Mouse (Mus musculus) bone marrow, adult 2 months (tissue): ENCODE data around the gene Grin2a. TPM values are rescaled to one million over a fixed set of nuclear protein-coding genes. Genes with fewer than 3 reads are reported as not detected.

Experiments
- H3K27ac ChIP-seq: fragments of 200-500 bp; 2 replicates; pipeline ENCODE4 v1.5.1; 2012; ENCODE audit warnings: low read depth, mild to moderate bottlenecking, control low read depth, inconsistent platforms, low read length; ENCODE audit not compliant: control insufficient read depth, poor library complexity, insufficient read depth
- H3K4me1 ChIP-seq: fragments of 200-500 bp; 2 replicates; pipeline ENCODE4 v1.6.1; 2011; ENCODE audit warnings: low read length; ENCODE audit not compliant: control insufficient read depth, insufficient read depth
- H3K4me3 ChIP-seq: fragments of 200-500 bp; replicated peaks from 2 replicates; pipeline ENCODE3; 2011; ENCODE audit warnings: mild to moderate bottlenecking, low read depth, low read length, control low read depth; ENCODE audit not compliant: control insufficient read depth
- CTCF ChIP-seq: fragments of 200-500 bp; IDR thresholded peaks from 2 replicates; pipeline ENCODE4 v1.5.1; 2011; ENCODE audit warnings: low read length, control low read depth; ENCODE audit not compliant: control insufficient read depth, insufficient read depth
- POLR2A ChIP-seq: fragments of 200-500 bp; IDR thresholded peaks from 2 replicates; pipeline ENCODE4 v1.6.1; 2011; ENCODE audit warnings: low read depth, mild to moderate bottlenecking, control low read depth, low read length, borderline replicate concordance; ENCODE audit not compliant: control insufficient read depth
- WGBS: fragments of 180-500 bp; shearing (Covaris S2); methylation state at CpG from one replicate; pipeline ENCODE4 v1.1.7; 2018; 5-methylcytosine and 5-hydroxymethylcytosine counted together
- polyA plus RNA-seq: library from polyadenylated mRNA; stranded (reverse); fragments of >200 nt; gene quantifications from 2 replicates; pipeline ENCODE4 v1.2.4, GENCODE M21; 2011; ENCODE audit warnings: low replicate concordance; ENCODE audit not compliant: missing spikeins, insufficient read depth, insufficient read length

The Grin2a gene
- polyA plus RNA-seq, 1 experiment, result 0.45 TPM

DNA sequence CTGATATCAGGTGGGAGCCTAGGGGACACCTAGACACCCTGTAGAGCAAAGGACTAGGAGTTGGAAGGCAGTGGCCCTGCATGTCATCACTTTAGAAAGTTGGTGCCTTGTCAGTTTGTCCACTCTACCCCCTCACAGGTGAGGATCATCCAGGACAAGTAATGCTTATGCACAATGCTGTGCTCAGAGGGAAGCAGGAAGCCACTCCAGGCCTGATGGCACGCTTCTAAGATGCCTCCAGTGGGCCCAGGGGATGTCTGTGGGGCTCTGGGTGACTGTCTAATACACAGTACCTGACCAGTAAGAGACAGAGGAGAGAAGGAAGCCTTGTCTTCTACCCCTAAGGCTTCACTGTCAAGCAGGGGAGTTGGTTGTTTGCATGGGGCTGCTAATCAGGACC, 7.6 kb upstream of the Grin2a start:
- WGBS, result 48% methylated on average over 1 of the region's 1 CpGs
- H3K27ac ChIP-seq, result no peak overlapping the region
- no peak overlapping the region for H3K4me3 ChIP-seq
- no peak for TF ChIP-seq CTCF
- no peak for TF ChIP-seq POLR2A
- H3K4me1 ChIP-seq, result no peaks in the 10 kb centered on the region

DNA sequence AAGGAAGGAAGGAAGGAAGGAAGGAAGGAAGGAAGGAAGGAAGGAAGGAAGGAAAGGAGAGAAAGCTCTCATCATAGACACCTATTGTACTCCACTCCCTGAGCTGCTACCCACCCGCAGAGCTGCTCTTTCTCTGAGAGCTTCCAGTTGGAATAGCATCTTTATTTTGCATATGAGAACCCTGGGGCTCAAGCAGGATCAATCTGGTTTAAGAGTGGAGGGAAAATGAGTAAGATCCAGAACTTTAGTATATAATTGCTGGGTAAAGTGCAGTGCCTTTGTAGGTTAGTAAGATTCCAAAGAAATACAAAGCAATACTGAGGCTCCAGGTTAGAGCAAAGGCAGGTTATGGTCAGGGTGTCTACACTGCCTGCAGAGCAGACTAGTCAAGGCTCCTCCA, 6.2 kb upstream of the Grin2a start:
- 43% methylated on average over 1 of the region's 1 CpGs for WGBS
- Histone ChIP-seq H3K27ac (no peak overlapping the region), H3K4me1 (no peaks in the 10 kb centered on the region), H3K4me3 (no peak overlapping the region)
- no peak for TF ChIP-seq POLR2A
- no peak for TF ChIP-seq CTCF

DNA sequence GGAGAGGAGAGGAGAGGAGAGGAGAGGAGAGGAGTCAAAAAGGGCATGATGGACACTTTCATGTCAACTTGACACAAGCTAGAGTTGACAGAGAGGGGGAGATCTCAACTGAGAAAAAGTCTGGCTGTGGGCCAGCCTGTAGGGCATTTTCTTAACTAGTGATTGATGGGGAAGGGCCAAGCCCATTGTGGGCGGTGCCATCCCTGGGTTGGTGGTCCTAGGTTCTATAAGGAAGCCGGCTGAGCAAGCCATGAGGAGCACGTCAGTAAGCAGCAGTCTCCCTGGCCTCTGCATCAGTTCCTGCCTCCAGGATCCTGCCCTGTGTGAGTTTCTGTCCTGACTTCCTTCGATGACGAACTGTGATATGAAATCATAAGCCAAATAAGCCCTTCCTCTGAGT, 4.6 kb upstream of the Grin2a start:
- Histone ChIP-seq H3K4me1 (no peaks in the 10 kb centered on the region), H3K4me3 (no peak overlapping the region), H3K27ac (no peak overlapping the region)
- WGBS, result 66% methylated on average over 5 of the region's 5 CpGs
- no peak for TF ChIP-seq CTCF

DNA sequence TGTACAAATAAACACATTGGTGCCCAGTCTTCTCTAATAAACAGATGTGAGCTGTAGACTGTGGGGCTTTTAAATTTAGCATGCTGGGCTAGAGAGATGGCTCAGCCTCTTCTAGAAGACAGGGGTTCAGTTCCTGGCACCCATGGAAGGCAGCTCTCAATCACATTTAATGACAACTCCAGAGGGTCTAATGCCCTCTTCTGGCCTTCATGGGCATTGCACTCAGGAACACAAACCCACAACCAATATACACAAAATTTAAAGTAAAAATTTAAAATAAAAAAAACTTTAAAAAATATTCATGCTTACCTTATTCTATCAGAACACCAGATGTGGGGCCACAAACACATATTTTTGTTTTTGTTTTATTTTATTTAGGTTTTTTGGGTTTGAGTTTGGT, 2.6 kb upstream of the Grin2a start:
- H3K4me3 ChIP-seq, result no peak overlapping the region
- H3K4me1 ChIP-seq, result no peaks in the 10 kb centered on the region
- H3K27ac ChIP-seq, result no peak overlapping the region
- TF ChIP-seq POLR2A (no peak), CTCF (no peak)

DNA sequence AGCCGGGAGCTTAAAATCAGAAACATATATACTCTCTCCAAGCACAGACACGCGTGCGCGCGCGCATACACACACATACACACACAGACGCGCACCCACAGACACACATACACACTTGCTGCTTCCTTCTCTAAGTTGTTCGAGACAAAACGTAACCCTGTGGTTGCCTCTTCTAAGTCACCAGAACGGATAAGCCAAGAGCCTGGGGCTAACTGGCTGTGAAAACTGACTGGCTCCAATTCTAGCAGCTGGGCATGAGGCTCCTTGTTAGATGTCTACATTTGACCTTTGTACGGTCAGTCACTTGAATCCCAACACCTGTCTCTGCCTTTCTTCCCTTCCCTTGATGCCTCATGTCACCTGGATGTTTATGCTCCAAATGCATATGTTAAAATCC, 452 bp upstream of the Grin2a start:
- TF ChIP-seq POLR2A (no peak), CTCF (no peak)
- H3K4me3 ChIP-seq, result no peak overlapping the region
- WGBS, result 30% methylated on average over 13 of the region's 13 CpGs

DNA sequence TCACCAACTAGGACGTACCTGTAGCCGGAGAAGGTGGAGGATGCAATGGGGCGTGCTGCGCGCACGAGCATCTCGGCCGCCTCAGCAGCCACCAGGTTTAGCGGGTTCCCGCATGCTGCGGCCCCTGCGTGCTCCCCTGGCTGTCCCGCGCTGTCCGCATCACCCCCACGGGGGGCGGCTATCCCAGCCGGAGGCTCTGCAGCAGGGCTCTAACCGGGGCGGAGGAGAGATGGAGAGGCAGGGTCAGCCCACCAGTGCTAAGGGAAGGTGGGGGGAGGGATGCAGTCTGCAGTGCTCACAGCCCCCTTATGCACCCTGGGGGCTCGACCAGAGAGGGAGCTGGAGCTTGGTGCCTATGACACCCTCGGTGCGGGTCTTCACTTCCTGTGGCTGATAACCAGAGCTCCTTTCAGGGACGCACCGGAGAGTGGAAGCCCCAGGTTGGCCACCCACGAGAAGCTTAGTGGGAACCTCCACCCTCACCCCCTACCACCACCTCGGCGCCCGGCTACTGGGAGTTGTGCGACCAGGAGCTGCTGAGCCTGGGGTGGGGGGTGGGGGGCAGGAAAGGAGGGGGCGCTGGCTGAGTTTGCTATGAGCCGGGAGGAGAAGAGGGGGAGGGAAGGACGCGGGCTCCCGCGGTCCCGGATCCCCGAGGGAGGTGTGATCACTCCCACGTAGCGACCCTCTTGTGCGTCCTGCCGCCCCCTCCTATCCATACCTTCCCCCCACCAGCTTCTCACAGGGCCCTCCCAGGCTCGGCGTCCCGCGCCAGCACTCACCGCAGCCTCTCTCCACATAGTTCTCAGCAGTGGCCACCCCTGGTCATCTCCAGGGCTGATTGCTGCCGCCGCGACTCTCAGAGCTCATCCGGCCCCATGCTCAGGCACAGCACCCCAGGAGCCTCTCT, 1.1 kb downstream of the Grin2a start:
- TF ChIP-seq CTCF, result no peak
- TF ChIP-seq POLR2A, result no peak
- 6% methylated on average over 49 of the region's 51 CpGs for WGBS
- H3K4me3 ChIP-seq, result no peak overlapping the region
- no peak overlapping the region; the same call in 1 of the 2 replicates for H3K27ac ChIP-seq
- no peaks in the 10 kb centered on the region for H3K4me1 ChIP-seq

More for the DNA sequence above, 452 bp upstream of the Grin2a start:
- no peak overlapping the region for H3K27ac ChIP-seq
- H3K4me1 ChIP-seq, result no peaks in the 10 kb centered on the region

DNA sequence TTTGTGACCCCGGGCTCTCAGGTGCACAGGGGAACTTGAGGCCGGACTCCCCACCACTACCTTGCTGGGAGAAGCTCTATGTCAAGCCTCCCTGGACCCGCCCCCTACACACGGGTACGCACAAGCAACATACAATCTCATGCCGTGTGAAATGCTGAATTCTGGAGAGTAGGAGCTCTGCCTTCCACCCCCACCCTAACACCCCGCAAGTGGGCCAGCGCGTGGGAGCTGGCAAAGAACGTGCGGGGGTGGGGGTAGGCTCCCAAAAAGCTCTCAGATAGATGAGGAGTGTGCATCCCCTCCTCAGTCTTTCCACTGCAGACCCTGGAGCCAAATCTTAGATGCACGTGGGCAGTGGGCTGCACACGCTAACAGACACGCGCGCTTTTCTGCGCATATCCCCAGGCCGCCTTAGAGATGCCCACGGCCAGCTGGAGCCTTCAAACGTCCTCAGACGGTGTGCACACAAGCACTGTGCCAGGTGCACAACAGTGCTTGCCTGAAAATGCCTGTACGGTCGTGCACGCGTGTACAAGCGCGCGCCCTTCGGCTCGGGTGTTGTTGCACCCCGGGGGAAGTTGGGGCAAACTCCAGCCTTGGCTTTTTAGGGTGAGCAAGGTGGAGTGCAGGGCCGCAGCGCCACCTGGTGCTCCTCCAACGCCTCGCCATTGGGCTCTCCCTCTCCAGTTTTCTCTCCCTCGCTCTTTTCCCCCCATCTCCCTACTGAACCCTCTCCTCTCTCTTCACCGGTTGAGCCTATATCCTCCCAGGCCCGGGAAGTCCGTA, 1.9 kb downstream of the Grin2a start:
- Histone ChIP-seq H3K4me1 (no peaks in the 10 kb centered on the region), H3K4me3 (no peak overlapping the region), H3K27ac (no peak overlapping the region; the same call in 1 of the 2 replicates)
- no peak for TF ChIP-seq POLR2A
- TF ChIP-seq CTCF, result no peak
- 4% methylated on average over 39 of the region's 39 CpGs for WGBS

DNA sequence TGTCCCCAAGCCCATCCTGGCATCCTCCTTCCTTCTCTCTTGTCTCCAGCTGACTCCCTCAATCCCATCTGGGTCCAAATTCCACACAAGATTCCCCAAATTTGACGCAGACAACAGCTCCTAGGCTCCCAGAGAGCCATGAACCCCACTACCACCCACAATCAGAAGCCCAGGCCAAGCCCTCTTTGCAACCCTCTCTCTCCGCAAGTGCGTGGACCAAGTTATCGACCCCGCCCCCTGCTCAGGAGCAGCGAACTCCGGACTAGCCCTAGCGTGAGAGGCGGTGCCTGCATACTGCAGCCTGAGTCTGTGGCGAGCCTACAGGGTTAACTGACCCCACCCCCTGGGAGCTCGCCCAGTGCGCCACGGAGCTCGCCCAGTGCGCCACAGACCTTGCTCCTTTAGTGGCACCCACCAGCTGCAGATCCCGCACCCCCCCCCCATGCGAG, 2.6 kb downstream of the Grin2a start:
- no peak for TF ChIP-seq CTCF
- no peak for TF ChIP-seq POLR2A
- WGBS, result 6% methylated on average over 17 of the region's 17 CpGs
- Histone ChIP-seq H3K4me3 (no peak overlapping the region), H3K4me1 (no peaks in the 10 kb centered on the region), H3K27ac (no peak overlapping the region; the same call in 1 of the 2 replicates)
